Mouse (Mus musculus) liver, embryonic 13.5 days (tissue): ENCODE data around the gene T2. TPM values are rescaled to one million over a fixed set of nuclear protein-coding genes. Genes with fewer than 3 reads are reported as not detected.
A peak's percentile ranks its signal among the peaks of the same experiment; 100 is the strongest.
"Not testable (repeated sequence)": the region's sequence is repeated elsewhere in the genome, so short reads cannot be mapped to it uniquely, and the experiment has no call there.

Experiments
- ATAC-seq: fragments of 200-750 bp; cut with Nextera tagmentation; 2 replicates; pipeline ENCODE4 v1.8.0; 2017; ENCODE audit warnings: low read depth, mild to moderate bottlenecking, moderate number of reproducible peaks, moderate library complexity
- DNase-seq: peaks from one replicate; pipeline ENCODE4 v3.0.0; 2022
- H3K27ac ChIP-seq: fragments of 300-500 bp; sonication (generic); 2 replicates; pipeline ENCODE4 v1.5.1; 2015; ENCODE audit warnings: moderate library complexity, mild to moderate bottlenecking, inconsistent platforms
- H3K27me3 ChIP-seq: fragments of 300-500 bp; sonication (generic); 2 replicates; pipeline ENCODE4 v1.6.1; 2015; ENCODE audit warnings: mild to moderate bottlenecking, inconsistent platforms
- H3K36me3 ChIP-seq: fragments of 300-500 bp; sonication (generic); 2 replicates; pipeline ENCODE4 v1.6.1; 2015; ENCODE audit warnings: mild to moderate bottlenecking, inconsistent platforms
- H3K4me1 ChIP-seq: fragments of 300-500 bp; sonication (generic); replicated peaks from 2 replicates; pipeline ENCODE4 v1.6.1; 2015; ENCODE audit warnings: inconsistent platforms
- H3K4me2 ChIP-seq: fragments of 300-500 bp; sonication (generic); 2 replicates; pipeline ENCODE4 v1.6.1; 2015; ENCODE audit warnings: inconsistent platforms, mild to moderate bottlenecking, moderate library complexity
- H3K4me3 ChIP-seq: fragments of 300-500 bp; sonication (generic); replicated peaks from 2 replicates; pipeline ENCODE4 v1.5.1; 2015; ENCODE audit warnings: mild to moderate bottlenecking, inconsistent platforms
- H3K9ac ChIP-seq: fragments of 300-500 bp; sonication (generic); 2 replicates; pipeline ENCODE4 v1.6.1; 2015; ENCODE audit warnings: mild to moderate bottlenecking, inconsistent platforms
- H3K9me3 ChIP-seq: fragments of 300-500 bp; sonication (generic); replicated peaks from 2 replicates; pipeline ENCODE4 v1.6.1; 2016; ENCODE audit warnings: inconsistent platforms
- WGBS: fragments of 180-500 bp; shearing (Covaris S2); methylation state at CpG from one replicate; pipeline ENCODE4 v1.1.7; 2015; ENCODE audit not compliant: insufficient replicate concordance; 5-methylcytosine and 5-hydroxymethylcytosine counted together
- polyA plus RNA-seq: library from polyadenylated mRNA; unstranded; fragments of >200 nt; fragmentation: Nextera tagmentation; extraction: Ambion mirVana; gene quantifications from 2 replicates; pipeline ENCODE4 v1.2.1, GENCODE M21; 2015

T2 gene
- polyA plus RNA-seq, 1 experiment from 2014 or later, result 0.09 TPM

- Histone ChIP-seq H3K4me2 (no peak overlapping the region), H3K4me1 (no peaks in the 10 kb centered on the region), H3K9me3 (no peaks in the 10 kb centered on the region), H3K27me3 (peaks cover 44% of the 10 kb centered on the region), H3K36me3 (no peaks in the 10 kb centered on the region), H3K4me3 (no peak overlapping the region), H3K9ac (no peak overlapping the region), H3K27ac (no peak overlapping the region)
- no peak for ATAC-seq
- 40% methylated on average over 4 of the region's 4 CpGs for WGBS
- DNase-seq, result no peak
Observed at GRCm38 (mm10) chr17:8390487-8390886, 34.7 kb downstream of the T2 start.

GRCm38 (mm10) chr17:8396371-8396770 lies 40.6 kb downstream of the T2 start:
- Histone ChIP-seq H3K4me3 (no peak overlapping the region), H3K4me1 (no peaks in the 10 kb centered on the region), H3K27me3 (peaks cover 6% of the 10 kb centered on the region), H3K9me3 (no peaks in the 10 kb centered on the region), H3K27ac (no peak overlapping the region), H3K4me2 (no peak overlapping the region), H3K36me3 (no peaks in the 10 kb centered on the region), H3K9ac (no peak overlapping the region)
- 59% methylated on average over 4 of the region's 4 CpGs for WGBS
- no peak for ATAC-seq
- DNase-seq, result no peak

- H3K9me3 ChIP-seq, result no peaks in the 10 kb centered on the region
- ATAC-seq, result no peak
- H3K36me3 ChIP-seq, result no peaks in the 10 kb centered on the region
- no peak overlapping the region for H3K4me2 ChIP-seq
- WGBS, result 50% methylated on average over 2 of the region's 2 CpGs
- no peak for DNase-seq
- H3K9ac ChIP-seq, result no peak overlapping the region
- H3K4me1 ChIP-seq, result no peaks in the 10 kb centered on the region
- H3K27me3 ChIP-seq, result no peaks in the 10 kb centered on the region
- no peak overlapping the region for H3K27ac ChIP-seq
- H3K4me3 ChIP-seq, result no peak overlapping the region
Observed at GRCm38 (mm10) chr17:8397946-8398345, 42.2 kb downstream of the T2 start.

DNA sequence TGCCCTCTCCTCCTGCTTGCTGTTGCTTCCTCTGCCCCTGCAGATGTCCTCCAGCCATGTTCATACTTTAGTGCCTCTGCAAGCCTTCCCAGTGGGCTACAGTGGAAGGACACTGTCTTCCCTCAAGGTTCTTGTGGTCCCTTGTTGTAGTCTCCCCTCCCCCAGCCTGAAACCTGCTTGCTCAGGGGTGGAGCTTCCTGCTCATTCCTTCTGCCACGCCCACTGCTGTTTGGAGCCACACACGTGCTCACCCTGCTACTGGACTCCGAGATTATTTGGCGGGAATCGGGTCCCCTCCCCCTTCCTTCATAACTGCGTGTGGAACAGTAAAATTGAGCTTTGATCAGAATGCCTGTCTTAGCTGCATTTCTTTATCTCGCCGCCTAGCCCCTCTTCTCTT lies 48.1 kb downstream of the T2 start:
- not testable (repeated sequence) for DNase-seq, ATAC-seq, H3K4me2 ChIP-seq, H3K4me3 ChIP-seq, H3K9ac ChIP-seq, H3K27me3 ChIP-seq, H3K27ac ChIP-seq, H3K36me3 ChIP-seq, H3K9me3 ChIP-seq
- peaks cover 14% of the 10 kb centered on the region for H3K4me1 ChIP-seq
- 34% methylated on average over 8 of the region's 8 CpGs for WGBS

DNA sequence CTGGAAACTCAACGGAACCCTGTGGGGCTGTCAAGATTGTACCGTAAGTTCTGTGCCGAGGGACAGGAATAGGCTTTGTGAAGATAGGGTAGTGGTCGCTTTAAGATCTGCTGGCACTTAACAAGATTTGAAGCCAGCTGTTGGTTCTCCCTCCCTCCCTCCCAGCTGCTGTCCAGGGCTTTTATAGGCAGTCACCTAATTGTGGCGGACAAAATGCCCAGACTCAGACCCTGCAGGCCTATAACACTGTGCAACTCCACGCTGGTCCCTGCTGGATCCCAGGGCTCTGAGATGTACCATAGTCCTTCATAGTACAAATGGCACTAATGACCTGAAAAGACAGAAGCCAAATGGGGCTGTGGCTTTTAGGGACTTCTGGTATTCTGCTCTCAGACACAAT lies 50.5 kb downstream of the T2 start:
- no peaks in the 10 kb centered on the region for H3K27me3 ChIP-seq
- peaks cover 31% of the 10 kb centered on the region for H3K4me1 ChIP-seq
- H3K36me3 ChIP-seq, result no peaks in the 10 kb centered on the region
- H3K9ac ChIP-seq, result no peak overlapping the region
- no peak overlapping the region for H3K4me3 ChIP-seq
- no peak for ATAC-seq
- no peak overlapping the region for H3K4me2 ChIP-seq
- H3K9me3 ChIP-seq, result no peaks in the 10 kb centered on the region
- no peak overlapping the region for H3K27ac ChIP-seq
- WGBS, result 33% methylated on average over 6 of the region's 6 CpGs
- DNase-seq, result no peak

DNA sequence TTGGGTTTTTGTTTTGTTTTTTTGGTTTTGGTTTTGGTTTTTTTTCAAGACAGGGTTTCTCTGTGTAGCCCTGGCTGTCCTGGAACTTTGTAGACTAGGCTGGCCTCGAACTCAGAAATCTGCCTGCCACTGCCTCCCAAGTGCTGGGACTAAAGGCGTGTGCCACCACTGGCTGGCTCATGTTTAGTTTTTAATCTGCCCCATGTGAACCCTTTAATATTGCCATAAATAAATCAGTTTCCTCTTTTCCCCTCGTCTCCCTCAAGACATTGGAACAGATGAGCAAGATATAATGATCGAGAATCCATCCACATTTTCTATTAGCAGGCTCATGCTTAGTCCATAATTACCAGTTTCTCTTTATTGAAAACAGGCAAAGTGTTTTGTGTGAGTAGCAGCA lies 52.2 kb downstream of the T2 start:
- 51% methylated on average over 4 of the region's 4 CpGs for WGBS
- not testable (repeated sequence) for ATAC-seq

DNA sequence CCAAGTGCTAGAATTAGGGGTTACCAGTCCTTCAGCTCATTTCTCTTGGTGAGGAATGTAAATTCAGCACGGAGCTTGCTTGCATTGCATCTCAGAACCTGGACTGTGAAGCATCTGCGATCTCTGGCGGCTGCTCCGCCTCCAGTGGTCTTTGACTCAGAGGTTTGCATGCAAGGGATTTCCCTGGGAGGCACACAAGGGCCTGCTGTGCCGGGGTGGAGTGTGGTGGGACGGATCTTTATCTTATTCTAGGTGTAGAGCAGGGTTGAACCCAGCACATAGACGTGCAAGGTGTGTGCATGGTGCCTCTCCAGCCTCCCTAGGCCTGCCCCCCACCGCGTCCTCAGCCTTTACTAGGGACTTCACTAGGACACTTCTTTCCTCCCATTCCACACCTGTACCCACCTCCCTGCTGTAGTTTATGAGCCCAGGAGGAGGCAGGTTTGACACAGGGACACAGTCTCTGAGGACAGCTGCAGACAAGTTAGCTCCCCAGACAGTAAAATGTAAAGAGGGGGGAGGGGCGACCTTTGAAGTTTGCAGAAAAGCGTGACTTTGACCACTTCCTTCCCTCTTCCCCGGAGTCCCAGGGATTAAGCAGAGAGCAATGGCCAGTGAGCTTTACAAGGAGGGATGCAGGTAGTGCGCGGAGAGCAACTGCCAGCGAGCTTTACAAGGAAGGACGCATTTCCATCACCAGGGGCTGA lies 53.0 kb downstream of the T2 start:
- ATAC-seq (peak; percentile 34; the same call in 1 of the 2 replicates), DNase-seq (no peak)
- H3K36me3 ChIP-seq, result no peaks in the 10 kb centered on the region
- WGBS, result 9% methylated on average over 16 of the region's 16 CpGs
- no peak overlapping the region for H3K27ac ChIP-seq
- H3K9me3 ChIP-seq, result no peaks in the 10 kb centered on the region
- H3K4me1 ChIP-seq, result peaks cover 35% of the 10 kb centered on the region
- no peak overlapping the region for H3K4me3 ChIP-seq
- no peak overlapping the region for H3K9ac ChIP-seq
- peak overlapping the region; percentile 13 for H3K4me2 ChIP-seq
- no peaks in the 10 kb centered on the region for H3K27me3 ChIP-seq

More for the DNA sequence above, 52.2 kb downstream of the T2 start:
- H3K9ac ChIP-seq, H3K36me3 ChIP-seq, H3K4me2 ChIP-seq, H3K27ac ChIP-seq, H3K4me3 ChIP-seq, H3K9me3 ChIP-seq, DNase-seq, H3K27me3 ChIP-seq: not testable (repeated sequence)
- H3K4me1 ChIP-seq, result peaks cover 31% of the 10 kb centered on the region

DNA sequence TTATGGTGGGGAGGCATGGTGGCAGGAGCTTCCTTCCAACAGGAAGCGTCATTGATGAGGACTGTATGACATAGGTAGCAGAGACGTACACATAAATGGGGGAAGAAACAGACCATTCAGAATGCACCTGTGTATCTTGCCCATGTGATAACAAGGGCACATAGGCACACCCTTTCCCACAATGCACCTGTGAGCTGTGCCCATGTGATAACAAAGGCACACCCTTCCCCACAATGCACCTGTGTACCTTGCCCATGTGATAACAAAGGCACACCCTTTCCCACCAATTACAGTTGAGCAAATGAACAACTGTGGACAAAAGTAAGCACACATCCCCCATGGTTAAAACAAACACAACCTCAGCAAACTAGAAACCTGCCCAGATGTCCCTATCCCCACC lies 54.5 kb downstream of the T2 start:
- ATAC-seq, result peak; percentile 35
- WGBS, result 60% methylated on average over 2 of the region's 2 CpGs

GRCm38 (mm10) chr17:8413656-8414055 lies 57.9 kb downstream of the T2 start:
- H3K4me2 ChIP-seq, result no peak overlapping the region
- H3K27ac ChIP-seq, result no peak overlapping the region
- H3K9me3 ChIP-seq, result no peaks in the 10 kb centered on the region
- ATAC-seq, result peak; percentile 24; the same call in 1 of the 2 replicates
- H3K4me1 ChIP-seq, result peaks cover 29% of the 10 kb centered on the region
- H3K36me3 ChIP-seq, result no peaks in the 10 kb centered on the region
- no peak for DNase-seq
- H3K27me3 ChIP-seq, result no peaks in the 10 kb centered on the region
- H3K9ac ChIP-seq, result no peak overlapping the region
- 56% methylated on average over 5 of the region's 5 CpGs for WGBS
- no peak overlapping the region for H3K4me3 ChIP-seq

More for the DNA sequence above, 54.5 kb downstream of the T2 start:
- no peak for DNase-seq
- peaks cover 34% of the 10 kb centered on the region for H3K4me1 ChIP-seq
- no peaks in the 10 kb centered on the region for H3K9me3 ChIP-seq
- no peaks in the 10 kb centered on the region for H3K27me3 ChIP-seq
- no peaks in the 10 kb centered on the region for H3K36me3 ChIP-seq
- H3K4me3 ChIP-seq, result no peak overlapping the region
- H3K9ac ChIP-seq, result no peak overlapping the region
- H3K4me2 ChIP-seq, result no peak overlapping the region
- no peak overlapping the region for H3K27ac ChIP-seq

DNA sequence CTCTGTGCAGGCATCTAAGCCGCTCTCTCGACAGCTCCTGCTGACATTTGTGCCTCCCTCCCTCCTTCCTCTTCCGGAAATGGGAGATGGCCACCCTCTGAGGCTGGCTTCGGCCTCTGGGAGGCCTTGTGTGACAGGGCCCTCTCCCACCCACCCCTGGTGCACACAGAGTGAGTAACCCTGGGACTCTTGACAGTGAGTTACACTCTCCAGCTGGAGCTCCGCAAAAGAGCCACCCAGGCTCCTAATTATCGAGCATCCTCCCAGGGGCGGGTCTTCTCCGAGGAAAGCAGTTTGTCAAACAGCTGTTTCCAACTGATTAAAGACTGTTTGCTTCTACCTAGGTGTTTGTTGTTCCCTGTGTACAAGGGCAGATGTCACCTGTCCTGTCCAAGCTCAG lies 59.7 kb downstream of the T2 start:
- no peaks in the 10 kb centered on the region for H3K9me3 ChIP-seq
- no peak overlapping the region for H3K27ac ChIP-seq
- H3K9ac ChIP-seq, result no peak overlapping the region
- peaks cover 14% of the 10 kb centered on the region for H3K4me1 ChIP-seq
- H3K4me3 ChIP-seq, result no peak overlapping the region
- DNase-seq, result no peak
- no peak overlapping the region for H3K4me2 ChIP-seq
- WGBS, result 19% methylated on average over 8 of the region's 8 CpGs
- no peak for ATAC-seq
- H3K36me3 ChIP-seq, result no peaks in the 10 kb centered on the region
- no peaks in the 10 kb centered on the region for H3K27me3 ChIP-seq

DNA sequence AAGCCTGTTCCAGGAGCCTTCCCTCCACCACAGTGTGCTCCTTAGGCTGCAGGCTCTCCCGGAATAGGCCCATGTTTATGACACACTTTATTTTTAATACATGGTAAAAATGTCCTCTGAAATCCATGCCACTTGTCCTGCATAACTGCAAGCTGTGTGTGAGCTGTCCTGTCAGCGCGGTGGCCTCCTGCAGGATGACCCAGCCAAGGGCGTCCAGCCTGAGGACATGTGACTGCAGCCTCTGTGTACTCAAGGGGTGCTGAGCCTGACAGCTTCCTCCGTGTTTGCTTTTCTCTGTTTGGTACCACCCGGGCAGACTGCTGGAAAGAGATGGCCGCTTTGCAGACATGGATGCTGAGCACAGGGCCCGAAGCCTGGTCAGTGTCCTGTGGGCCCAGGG lies 61.1 kb downstream of the T2 start:
- Histone ChIP-seq H3K4me3 (no peak overlapping the region), H3K4me1 (peaks cover 10% of the 10 kb centered on the region), H3K27ac (no peak overlapping the region), H3K36me3 (no peaks in the 10 kb centered on the region), H3K9me3 (no peaks in the 10 kb centered on the region), H3K4me2 (no peak overlapping the region), H3K9ac (no peak overlapping the region), H3K27me3 (no peaks in the 10 kb centered on the region)
- DNase-seq, result no peak
- ATAC-seq, result peak; percentile 63
- WGBS, result 59% methylated on average over 8 of the region's 8 CpGs

- ATAC-seq, result no peak
Observed at GRCm38 (mm10) chr17:8420739-8421138, 64.9 kb downstream of the T2 start.

More at GRCm38 (mm10) chr17:8420739-8421138, 64.9 kb downstream of the T2 start:
- Histone ChIP-seq H3K9me3 (no peaks in the 10 kb centered on the region), H3K4me3 (no peak overlapping the region), H3K27ac (no peak overlapping the region), H3K27me3 (no peaks in the 10 kb centered on the region), H3K4me1 (no peaks in the 10 kb centered on the region), H3K4me2 (no peak overlapping the region), H3K36me3 (no peaks in the 10 kb centered on the region), H3K9ac (no peak overlapping the region)
- 68% methylated on average over 1 of the region's 1 CpGs for WGBS
- no peak for DNase-seq
